Mouse (Mus musculus): ENCODE results near the gene Zfp710. TPM values are rescaled to one million over a fixed set of nuclear protein-coding genes. Genes with fewer than 3 reads are reported as not detected.

Gene Zfp710
- total and polyA plus RNA-seq, 3 experiments, result 14.8 to 19.1 TPM; not detected in 1

DNA sequence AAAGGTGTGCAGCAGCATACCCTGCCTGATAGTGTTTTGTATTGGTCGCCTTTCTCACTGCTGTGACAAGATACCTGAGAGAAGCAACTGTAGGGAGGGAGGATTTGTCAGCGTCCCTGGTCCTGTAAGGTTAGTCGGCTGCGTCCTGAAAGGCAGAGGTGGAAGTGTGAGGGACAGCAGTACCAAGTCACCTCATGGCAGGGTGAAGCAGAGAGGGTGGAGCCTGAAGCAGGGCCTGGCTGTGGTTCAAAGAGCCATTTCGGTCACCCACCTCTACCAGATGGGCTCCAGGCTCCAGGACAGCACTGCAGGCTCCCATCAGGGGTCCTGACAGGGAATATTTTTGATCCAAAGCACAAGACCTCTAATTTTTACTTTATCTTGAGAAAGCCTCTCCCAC is 13.9 kb upstream of the Zfp710 start:
- Histone ChIP-seq H3K4me3 (ENCODE audit: control insufficient read depth in 1 of 2, insufficient read depth in 1 of 2, low read depth in 2 of 2, low read length in 2 of 2) (no peak overlapping the region), H3K4me1 (ENCODE audit: control insufficient read depth in 1 of 2, insufficient read depth in 2 of 2, low read length in 2 of 2) (peaks cover 14 to 17% of the 10 kb centered on the region in 2 experiments), H3K27ac (ENCODE audit: control insufficient read depth, low read depth, low read length) (no peak overlapping the region), H3K36me3 (ENCODE audit: control insufficient read depth in 1 of 2, insufficient read depth in 2 of 2, low read length in 2 of 2) (peaks cover 0 to 20% of the 10 kb centered on the region in 2 experiments; a peak in 2 of 4 replicates), H3K9me3 (replicated peaks; ENCODE audit: insufficient read depth, low read length) (no peaks in the 10 kb centered on the region), H3K9ac (ENCODE audit: control insufficient read depth, low read depth, low read length, poor library complexity, severe bottlenecking) (no peak overlapping the region), H3K79me2 (ENCODE audit: control insufficient read depth, insufficient read depth, low read length, poor library complexity) (no peaks in the 10 kb centered on the region), H3K27me3 (ENCODE audit: control insufficient read depth in 1 of 2, insufficient read depth in 2 of 2, low read length in 2 of 2) (peaks cover 0 to 3% of the 10 kb centered on the region in 2 experiments; a peak in 1 of 4 replicates)
- TF ChIP-seq HCFC1 (IDR thresholded peaks at IDR 0.05; ENCODE audit: low read depth, low read length) (no peak), RCOR1 (IDR thresholded peaks at IDR 0.05; ENCODE audit: low read depth, low read length) (no peak), JUND (IDR thresholded peaks at IDR 0.05; ENCODE audit: low read depth, low read length) (no peak), MAFK (IDR thresholded peaks at IDR 0.05; ENCODE audit: borderline replicate concordance, low read depth, low read length) (no peak), POLR2AphosphoS5 (IDR thresholded peaks at IDR 0.05; ENCODE audit: borderline replicate concordance, low read depth, low read length) (no peak), TAL1 (IDR thresholded peaks at IDR 0.05; ENCODE audit: low read length) (no peak), TCF12 (IDR thresholded peaks at IDR 0.05; ENCODE audit: low read depth, low read length) (no peak), ZC3H11A (IDR thresholded peaks at IDR 0.05; ENCODE audit: low read depth, low read length) (no peak), BHLHE40 (IDR thresholded peaks at IDR 0.05; ENCODE audit: borderline replicate concordance, low read depth, low read length) (no peak), KAT2A (conservative IDR thresholded peaks at IDR 0.05; ENCODE audit: low read depth, low read length) (no peak), MYC (IDR thresholded peaks at IDR 0.05; ENCODE audit: low read depth, low read length) (no peak)
- DNase-seq (ENCODE audit: low read depth, low spot score), result no peak

- H3K9me3 ChIP-seq (replicated peaks; ENCODE audit: insufficient read depth, low read length), result no peaks in the 10 kb centered on the region
- peaks cover 0 to 3% of the 10 kb centered on the region in 2 experiments; a peak in 1 of 4 replicates for H3K27me3 ChIP-seq (ENCODE audit: control insufficient read depth in 1 of 2, insufficient read depth in 2 of 2, low read length in 2 of 2)
- H3K27ac ChIP-seq (ENCODE audit: control insufficient read depth, low read depth, low read length), result peak overlapping the region; percentile 59; the same call in 1 of the 2 replicates
- H3K36me3 ChIP-seq (ENCODE audit: control insufficient read depth in 1 of 2, insufficient read depth in 2 of 2, low read length in 2 of 2), result peaks cover 0 to 20% of the 10 kb centered on the region in 2 experiments; a peak in 2 of 4 replicates
- H3K9ac ChIP-seq (ENCODE audit: control insufficient read depth, low read depth, low read length, poor library complexity, severe bottlenecking), result no peak overlapping the region; the same call in 1 of the 2 replicates
- peaks cover 14 to 17% of the 10 kb centered on the region in 2 experiments for H3K4me1 ChIP-seq (ENCODE audit: control insufficient read depth in 1 of 2, insufficient read depth in 2 of 2, low read length in 2 of 2)
- DNase-seq (ENCODE audit: low read depth, low spot score), result peak; percentile 89
- H3K4me3 ChIP-seq (ENCODE audit: control insufficient read depth in 1 of 2, insufficient read depth in 1 of 2, low read depth in 2 of 2, low read length in 2 of 2), result peak overlapping the region in 1 of 2 experiments; percentile 24; a peak in 1 of 4 replicates
- H3K79me2 ChIP-seq (ENCODE audit: control insufficient read depth, insufficient read depth, low read length, poor library complexity), result no peaks in the 10 kb centered on the region
- peak; percentile 70 for TF ChIP-seq ETS1 (IDR thresholded peaks at IDR 0.05; ENCODE audit: low read depth, low read length)
- no peak for TF ChIP-seq USF2 (IDR thresholded peaks at IDR 0.05; ENCODE audit: borderline replicate concordance in 1 of 2, insufficient read depth in 1 of 2, low read depth in 1 of 2, low read length in 2 of 2)
- TF ChIP-seq JUND (IDR thresholded peaks at IDR 0.05; ENCODE audit: low read depth, low read length), result 0 out of 2 replicates have a peak, but pooled peaks have one; percentile 20
- peak; percentile 78 for TF ChIP-seq SMC3 (IDR thresholded peaks at IDR 0.05; ENCODE audit: low read depth, low read length)
- peak; percentile 53 to 75 (median 66) for TF ChIP-seq CTCF (IDR thresholded peaks at IDR 0.05 in 2 of 3, conservative IDR thresholded peaks at IDR 0.05 in 1 of 3; ENCODE audit: control insufficient read depth in 1 of 3, insufficient read depth in 1 of 3, low read depth in 2 of 3, low read length in 3 of 3, poor library complexity in 1 of 3, severe bottlenecking in 1 of 3)
- TF ChIP-seq USF1 (IDR thresholded peaks at IDR 0.05; ENCODE audit: low read depth, low read length), result peak; percentile 63
- peak; percentile 89 for TF ChIP-seq SIN3A (IDR thresholded peaks at IDR 0.05; ENCODE audit: low read length)
- TF ChIP-seq E2F4 (IDR thresholded peaks at IDR 0.05; ENCODE audit: borderline replicate concordance, low read depth, low read length), result 0 out of 2 replicates have a peak, but pooled peaks have one; percentile 40
- TF ChIP-seq ZNF384 (IDR thresholded peaks at IDR 0.05; ENCODE audit: low read depth, low read length), result no peak
- no peak for TF ChIP-seq POLR2AphosphoS2 (IDR thresholded peaks at IDR 0.05; ENCODE audit: low read length)
- peak; percentile 93 for TF ChIP-seq MAX (IDR thresholded peaks at IDR 0.05; ENCODE audit: low read length)
- TF ChIP-seq MYC (IDR thresholded peaks at IDR 0.05; ENCODE audit: low read depth, low read length), result peak; percentile 100
- no peak for TF ChIP-seq TBP (IDR thresholded peaks at IDR 0.05; ENCODE audit: low read depth, low read length)
- 0 out of 2 replicates have a peak, but pooled peaks have one; percentile 13 for TF ChIP-seq TCF12 (IDR thresholded peaks at IDR 0.05; ENCODE audit: low read depth, low read length)
- TF ChIP-seq CHD2 (IDR thresholded peaks at IDR 0.05; ENCODE audit: low read length), result no peak
- TF ChIP-seq ZC3H11A (IDR thresholded peaks at IDR 0.05; ENCODE audit: low read depth, low read length), result peak; percentile 83
- 0 out of 2 replicates have a peak, but pooled peaks have one; percentile 37 for TF ChIP-seq HCFC1 (IDR thresholded peaks at IDR 0.05; ENCODE audit: low read depth, low read length)
- TF ChIP-seq MAFK (IDR thresholded peaks at IDR 0.05; ENCODE audit: borderline replicate concordance, low read depth, low read length), result peak; percentile 79
- TF ChIP-seq RCOR1 (IDR thresholded peaks at IDR 0.05; ENCODE audit: low read depth, low read length), result 0 out of 2 replicates have a peak, but pooled peaks have one; percentile 13
- TF ChIP-seq POLR2AphosphoS5 (IDR thresholded peaks at IDR 0.05; ENCODE audit: borderline replicate concordance, low read depth, low read length), result no peak
- TF ChIP-seq MYB (IDR thresholded peaks at IDR 0.05; ENCODE audit: low read depth, low read length), result no peak
- TF ChIP-seq BHLHE40 (IDR thresholded peaks at IDR 0.05; ENCODE audit: borderline replicate concordance, low read depth, low read length), result no peak
- peak; percentile 79; the same call in 1 of the 2 replicates for TF ChIP-seq GABPA (IDR thresholded peaks at IDR 0.05; ENCODE audit: low read depth, low read length)
- TF ChIP-seq UBTF (IDR thresholded peaks at IDR 0.05; ENCODE audit: borderline replicate concordance, insufficient read depth, low read depth, low read length), result no peak
- TF ChIP-seq MXI1 (IDR thresholded peaks at IDR 0.05; ENCODE audit: low read depth, low read length), result peak; percentile 97
- TF ChIP-seq POLR2A (IDR thresholded peaks at IDR 0.05; ENCODE audit: control insufficient read depth in 1 of 2, insufficient read depth in 1 of 2, low read depth in 1 of 2, low read length in 2 of 2, poor library complexity in 1 of 2), result no peak
- no peak for TF ChIP-seq ZKSCAN1 (IDR thresholded peaks at IDR 0.05; ENCODE audit: low read depth, low read length)
Observed at GRCm38 (mm10) chr7:80011470-80011869, 13.1 kb upstream of the Zfp710 start.

Data from MEL (cell line).